Mouse (Mus musculus) embryonic fibroblast, embryonic 13.5 days (primary cell): Measurements from ENCODE around the gene Zfp956.

Experiments
- CTCF ChIP-seq: IDR thresholded peaks from 2 replicates; pipeline ENCODE4 v1.5.1; 2011; ENCODE audit warnings: mild to moderate bottlenecking, control low read depth, low read length, moderate library complexity, borderline replicate concordance; ENCODE audit not compliant: insufficient read depth
- POLR2A ChIP-seq: IDR thresholded peaks from 2 replicates; pipeline ENCODE4 v1.6.1; 2011; ENCODE audit warnings: low read depth, mild to moderate bottlenecking, control low read depth, low read length, moderate library complexity

DNA sequence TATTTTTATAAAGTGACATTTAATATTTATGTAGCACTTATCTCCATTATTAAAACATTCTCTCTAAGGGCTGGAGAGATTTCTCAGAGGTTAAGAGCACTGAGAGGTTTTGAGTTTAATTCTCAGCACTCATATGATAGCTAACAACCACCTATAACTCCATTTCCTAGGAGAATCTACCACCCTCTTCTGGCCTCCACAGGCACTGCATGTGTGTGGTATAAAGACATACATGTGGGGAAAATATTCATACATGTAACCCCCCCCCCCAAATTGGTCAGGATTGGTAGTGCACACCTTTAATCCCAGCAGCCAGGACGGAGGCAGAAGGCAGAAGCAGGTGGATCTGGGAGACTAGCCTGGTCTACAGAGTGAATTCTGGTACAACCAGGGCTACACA, 21.4 kb downstream of the Zfp956 start:
- TF ChIP-seq POLR2A (no peak), CTCF (no peak)
